Mouse (Mus musculus) small intestine, adult 2 months (tissue): ENCODE data around the gene Cyp17a1.

Experiments used
- CTCF ChIP-seq: fragments of 200-500 bp; IDR thresholded peaks from 2 replicates; pipeline ENCODE4 v1.5.1; 2012; ENCODE audit warnings: low read depth, mild to moderate bottlenecking, control low read depth, inconsistent platforms, low read length, moderate library complexity, mixed read lengths; ENCODE audit not compliant: insufficient replicate concordance, insufficient read length; ENCODE audit errors: extremely low read depth
- POLR2A ChIP-seq: fragments of 200-500 bp; IDR thresholded peaks from 2 replicates; pipeline ENCODE4 v1.6.1; 2012; ENCODE audit warnings: low read depth, mild to moderate bottlenecking, control low read depth, inconsistent platforms, low read length, moderate library complexity

- TF ChIP-seq POLR2A (no peak), CTCF (no peak)
Measured at GRCm38 (mm10) chr19:46693146-46693545, 20.2 kb upstream of the Cyp17a1 start.
